Mouse (Mus musculus): ENCODE data around the gene Robo1.
"Not testable (repeated sequence)": the region's sequence is repeated elsewhere in the genome, so short reads cannot be mapped to it uniquely, and the experiment has no call there.

Gene Robo1

GRCm38 (mm10) chr16:72444428-72445135, 136.5 kb downstream of the Robo1 start:
- no peak for DNase-seq (ENCODE audit: low spot score)

- DNase-seq (ENCODE audit: low spot score): no peak
Observed at GRCm38 (mm10) chr16:72458155-72458554, 150.0 kb downstream of the Robo1 start.

- DNase-seq (ENCODE audit: low spot score): no peak
Observed at GRCm38 (mm10) chr16:72458576-72458975, 150.5 kb downstream of the Robo1 start.

- no peak for DNase-seq (ENCODE audit: low spot score)
Observed at GRCm38 (mm10) chr16:72465696-72466095, 157.6 kb downstream of the Robo1 start.

GRCm38 (mm10) chr16:72470037-72470673, 162.0 kb downstream of the Robo1 start:
- no peak for DNase-seq (ENCODE audit: low spot score)

GRCm38 (mm10) chr16:72510716-72511199, 202.7 kb downstream of the Robo1 start:
- no peak for DNase-seq (ENCODE audit: low spot score)

GRCm38 (mm10) chr16:72531337-72531736, 223.2 kb downstream of the Robo1 start:
- DNase-seq (ENCODE audit: low spot score): no peak

GRCm38 (mm10) chr16:72533900-72534571, 225.9 kb downstream of the Robo1 start:
- DNase-seq (ENCODE audit: low spot score): no peak

- no peak for DNase-seq (ENCODE audit: low spot score)
Observed at GRCm38 (mm10) chr16:72538171-72538570, 230.1 kb downstream of the Robo1 start.

- DNase-seq (ENCODE audit: low spot score): no peak
Observed at GRCm38 (mm10) chr16:72543928-72544327, 235.8 kb downstream of the Robo1 start.

- DNase-seq (ENCODE audit: low spot score): no peak
Observed at GRCm38 (mm10) chr16:72544950-72545349, 236.8 kb downstream of the Robo1 start.

- no peak for DNase-seq (ENCODE audit: low spot score)
Observed at GRCm38 (mm10) chr16:72551672-72552243, 243.7 kb downstream of the Robo1 start.

- DNase-seq (ENCODE audit: low spot score): no peak
Observed at GRCm38 (mm10) chr16:72553713-72554112, 245.6 kb downstream of the Robo1 start.

GRCm38 (mm10) chr16:72562149-72562548, 254.0 kb downstream of the Robo1 start:
- DNase-seq (ENCODE audit: low spot score): not testable (repeated sequence)

GRCm38 (mm10) chr16:72563196-72563963, 255.3 kb downstream of the Robo1 start:
- DNase-seq (ENCODE audit: low spot score): no peak

- DNase-seq (ENCODE audit: low spot score): no peak
Observed at GRCm38 (mm10) chr16:72575171-72575570, 267.1 kb downstream of the Robo1 start.

GRCm38 (mm10) chr16:72576956-72577355, 268.9 kb downstream of the Robo1 start:
- DNase-seq (ENCODE audit: low spot score): no peak

GRCm38 (mm10) chr16:72584454-72585159, 276.5 kb downstream of the Robo1 start:
- DNase-seq (ENCODE audit: low spot score): no peak

- DNase-seq (ENCODE audit: low spot score): no peak
Observed at GRCm38 (mm10) chr16:72585160-72585813, 277.2 kb downstream of the Robo1 start.

- DNase-seq (ENCODE audit: low spot score): no peak
Observed at GRCm38 (mm10) chr16:72587376-72588072, 279.4 kb downstream of the Robo1 start.

Data from urinary bladder, postnatal 25 days (tissue).